Mouse (Mus musculus) bone marrow macrophage, adult 2 months (primary cell): Measurements from ENCODE around the gene Samd4b.

ENCODE experiments used
- CTCF ChIP-seq: IDR thresholded peaks from 2 replicates; pipeline ENCODE4 v1.5.1; 2012; ENCODE audit warnings: low read depth, mild to moderate bottlenecking, low read length, moderate library complexity
- POLR2A ChIP-seq: IDR thresholded peaks from 2 replicates; pipeline ENCODE4 v1.6.1; 2012; ENCODE audit warnings: mild to moderate bottlenecking, low read depth, low read length, borderline replicate concordance

DNA sequence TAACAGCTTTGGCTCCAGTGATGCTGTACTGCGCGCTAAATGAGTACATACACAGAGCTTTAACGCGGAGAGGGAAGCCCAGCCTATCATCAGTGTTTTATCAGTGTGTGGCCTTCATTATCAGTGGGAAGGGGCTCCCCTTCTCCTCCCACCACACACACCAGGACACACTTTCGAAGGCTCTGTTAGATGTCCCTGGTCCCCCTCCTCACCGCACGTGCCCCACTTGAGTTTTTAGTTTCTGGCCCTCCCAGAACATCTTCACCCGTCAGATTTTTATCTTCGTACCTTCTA is 720 bp downstream of the Samd4b start:
- TF ChIP-seq CTCF (no peak), POLR2A (no peak)
